Mouse (Mus musculus) lung, postnatal 36 days (tissue): ENCODE results near the gene Etv5.
A peak's percentile ranks its signal among the peaks of the same experiment; 100 is the strongest.
"Not testable (repeated sequence)": the region's sequence is repeated elsewhere in the genome, so short reads cannot be mapped to it uniquely, and the experiment has no call there.

ENCODE experiments used
- DNase-seq: peaks from one replicate; pipeline ENCODE4 v3.0.0; 2022; ENCODE audit warnings: mixed read lengths

Etv5 gene

DNA sequence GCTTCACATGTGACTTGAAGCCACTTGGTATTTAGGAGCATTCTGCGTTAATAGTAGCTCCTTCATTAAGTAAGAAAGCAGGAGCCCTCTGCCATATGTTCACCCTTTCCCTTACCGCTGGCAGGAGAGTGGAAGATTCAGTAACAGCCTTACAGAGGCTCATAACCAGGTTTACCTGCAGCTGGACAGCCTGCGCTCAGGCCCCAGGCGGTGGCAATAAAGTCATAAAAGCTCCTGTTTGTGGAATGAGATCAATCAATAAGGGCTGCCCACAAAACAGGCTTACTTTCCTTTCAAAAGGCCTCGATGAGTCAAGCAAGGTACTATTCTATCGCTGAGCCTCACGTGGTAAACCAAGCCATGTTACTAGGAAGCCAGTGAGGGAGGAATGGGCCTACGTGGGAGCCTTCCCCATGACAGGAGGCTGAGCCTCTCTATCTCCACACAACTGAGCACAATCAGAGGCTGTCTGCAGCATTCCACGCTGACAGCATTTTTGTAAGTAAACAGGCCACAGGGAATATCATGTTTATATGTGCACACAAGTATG is 49.1 kb downstream of the Etv5 start:
- DNase-seq, result no peak

DNA sequence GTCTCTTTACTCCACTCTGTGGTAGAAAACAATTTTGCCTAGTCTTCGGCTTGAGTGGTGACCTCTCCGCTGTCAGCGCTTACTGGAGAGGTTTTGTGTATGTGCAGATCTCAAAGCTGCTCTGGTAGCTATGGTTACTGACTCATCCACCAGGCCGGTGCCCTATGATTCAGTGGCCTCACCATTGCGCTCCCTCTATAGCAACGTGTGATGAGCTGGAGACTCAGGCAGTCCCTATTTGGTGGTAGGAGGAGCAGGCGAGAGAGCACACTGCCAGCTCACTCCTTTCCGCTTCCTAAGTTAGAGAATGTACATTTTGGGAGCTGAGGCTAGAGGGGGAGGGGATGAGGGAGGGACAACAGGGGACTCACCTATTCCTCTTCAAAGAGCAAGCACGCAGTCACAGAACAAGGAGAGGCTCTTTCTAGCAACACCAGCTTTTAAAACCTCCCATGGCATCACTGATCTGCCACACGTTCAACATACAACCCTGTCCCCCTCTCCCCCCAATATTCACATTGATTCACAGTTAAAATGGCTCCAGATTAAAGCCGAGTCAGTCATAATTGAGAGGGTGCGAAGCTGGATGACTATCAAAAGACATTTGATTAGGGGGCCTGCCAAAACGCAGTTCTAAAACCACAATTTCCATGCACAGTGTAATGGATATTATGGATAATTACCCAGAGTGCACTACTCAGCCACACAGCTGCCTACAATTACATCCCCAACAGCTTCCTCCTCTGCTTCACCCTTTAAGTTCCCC is 50.2 kb downstream of the Etv5 start:
- no peak for DNase-seq

DNA sequence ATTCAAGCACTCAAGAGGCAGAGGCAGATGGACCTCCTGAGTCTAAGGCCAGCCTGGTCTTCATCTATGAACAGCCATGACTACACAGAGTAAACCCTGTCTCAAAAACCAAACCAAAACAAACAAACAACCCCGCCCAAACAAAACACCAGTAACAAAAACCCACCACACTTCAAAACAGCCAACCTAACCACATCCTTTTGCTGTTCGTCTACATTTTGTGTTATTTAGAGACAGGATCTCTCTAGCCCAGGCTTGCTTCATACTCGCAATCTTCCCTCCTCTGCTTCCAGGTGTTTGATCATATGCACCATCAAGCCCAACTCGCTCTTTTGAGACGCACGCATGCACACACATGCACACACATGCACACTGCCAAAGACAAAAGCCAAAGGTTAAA is 51.8 kb downstream of the Etv5 start:
- DNase-seq, result no peak

DNA sequence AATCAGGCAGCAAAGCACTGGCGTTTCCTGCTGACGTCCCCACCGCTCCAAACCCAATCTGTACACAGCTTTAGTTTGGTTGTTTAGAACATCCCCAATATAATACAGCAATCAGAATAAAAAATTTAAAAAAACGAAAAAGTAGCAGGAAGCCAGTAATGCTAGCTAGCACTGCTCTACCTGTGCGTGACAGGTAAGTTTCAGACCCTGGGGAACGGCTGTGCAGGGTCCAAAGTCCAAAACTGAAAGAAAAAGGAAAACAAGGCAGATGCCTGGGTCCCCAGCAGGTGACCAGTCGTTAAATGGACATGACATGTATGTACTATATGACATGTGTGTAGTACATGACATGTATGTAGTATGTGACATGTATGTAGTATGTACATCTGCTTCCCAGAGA is 57.5 kb downstream of the Etv5 start:
- DNase-seq, result not testable (repeated sequence)

DNA sequence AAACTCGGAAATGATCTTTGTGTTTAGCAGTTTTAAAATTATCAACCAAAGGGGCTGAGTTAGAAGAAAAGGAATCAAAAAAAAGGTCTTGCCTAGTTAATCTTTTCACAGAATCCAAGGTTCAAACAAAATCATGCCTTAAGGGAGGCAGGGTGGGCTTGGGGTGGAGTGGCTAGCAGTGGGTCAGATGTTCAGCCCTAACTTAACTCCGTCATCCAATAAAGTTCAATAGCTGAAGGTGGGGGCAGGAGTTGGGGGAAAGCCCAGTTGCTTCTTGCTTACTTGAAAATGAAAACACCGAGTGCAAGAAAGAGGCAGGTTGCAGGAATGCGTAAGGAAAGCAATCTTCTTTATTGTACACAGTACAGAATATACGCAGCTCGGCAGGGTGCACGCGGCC is 58.5 kb downstream of the Etv5 start:
- no peak for DNase-seq

DNA sequence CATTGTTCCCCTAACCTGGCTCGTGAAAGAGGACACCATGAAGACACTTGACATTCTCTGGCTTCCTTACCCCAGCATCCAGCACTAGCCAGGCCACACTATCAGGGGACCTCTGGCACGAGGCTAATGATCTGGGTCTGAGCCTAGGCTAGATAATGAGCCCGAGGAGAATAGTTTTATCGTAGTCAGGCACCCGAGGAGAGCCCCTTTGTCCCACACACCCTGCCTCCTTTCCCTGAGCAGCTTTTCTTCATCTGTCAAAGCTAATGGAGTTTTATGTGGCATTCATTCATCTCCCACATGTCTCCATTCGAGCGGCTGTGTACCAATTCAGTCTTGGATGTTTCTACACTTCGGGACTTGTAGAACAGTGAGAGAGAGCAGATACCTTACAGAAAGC is 59.5 kb downstream of the Etv5 start:
- DNase-seq, result no peak

DNA sequence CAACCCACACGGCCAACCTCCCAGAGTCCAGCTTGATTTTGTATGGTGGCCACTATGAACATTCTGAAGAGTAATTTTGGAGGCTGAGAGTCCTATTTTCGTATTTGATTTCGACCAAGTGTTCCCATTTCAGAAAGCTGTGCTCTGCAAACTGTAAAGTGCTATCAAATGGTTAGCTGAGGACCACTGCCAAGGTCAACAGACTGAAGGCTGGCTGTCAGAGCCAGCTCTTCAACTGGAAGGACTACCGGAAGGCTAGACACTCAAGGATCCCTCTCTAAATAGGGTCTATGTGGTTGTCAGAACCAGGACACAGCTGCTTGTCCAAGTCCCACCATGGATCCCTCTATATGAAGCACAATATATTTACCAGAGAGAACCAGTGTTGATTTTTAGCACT is 60.2 kb downstream of the Etv5 start:
- peak; percentile 63 for DNase-seq

DNA sequence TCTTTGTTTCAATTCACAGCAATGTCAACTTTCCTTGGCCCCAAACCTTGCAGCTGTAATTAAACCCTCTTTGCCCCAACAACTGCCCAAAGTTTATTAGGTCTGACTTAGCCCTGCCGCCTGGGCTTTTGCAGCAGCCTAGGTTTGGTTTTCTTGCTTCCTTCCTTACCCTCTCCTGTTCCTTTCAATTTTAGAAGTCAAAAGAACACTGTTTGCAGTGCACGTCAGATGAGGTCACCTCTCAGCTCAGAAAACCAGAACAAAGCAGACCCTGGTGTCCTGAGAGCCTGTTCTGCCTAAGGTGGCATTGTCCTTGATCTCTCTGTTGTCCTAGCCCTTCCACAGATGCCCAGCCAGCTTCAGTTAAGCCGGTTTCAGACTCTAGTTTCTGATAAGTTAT is 61.8 kb downstream of the Etv5 start:
- no peak for DNase-seq

DNA sequence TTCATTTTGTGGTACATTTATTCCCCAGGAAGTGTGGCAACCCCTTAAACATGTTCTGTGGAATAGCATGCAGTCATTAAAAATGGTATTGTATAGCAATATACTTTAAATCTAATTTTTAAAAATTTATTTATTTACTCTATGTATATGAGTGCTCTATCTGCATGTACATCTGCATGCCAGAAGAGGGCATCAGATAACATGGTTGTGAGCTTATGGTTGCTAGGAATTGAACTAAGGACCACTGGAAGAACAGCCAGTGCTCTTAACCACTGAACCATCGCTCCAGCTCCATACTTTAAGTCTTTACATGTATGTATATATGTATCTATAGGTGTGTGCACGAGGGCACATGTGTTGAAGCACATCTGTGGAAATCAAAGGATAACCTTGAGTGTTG is 64.6 kb downstream of the Etv5 start:
- DNase-seq, result no peak

DNA sequence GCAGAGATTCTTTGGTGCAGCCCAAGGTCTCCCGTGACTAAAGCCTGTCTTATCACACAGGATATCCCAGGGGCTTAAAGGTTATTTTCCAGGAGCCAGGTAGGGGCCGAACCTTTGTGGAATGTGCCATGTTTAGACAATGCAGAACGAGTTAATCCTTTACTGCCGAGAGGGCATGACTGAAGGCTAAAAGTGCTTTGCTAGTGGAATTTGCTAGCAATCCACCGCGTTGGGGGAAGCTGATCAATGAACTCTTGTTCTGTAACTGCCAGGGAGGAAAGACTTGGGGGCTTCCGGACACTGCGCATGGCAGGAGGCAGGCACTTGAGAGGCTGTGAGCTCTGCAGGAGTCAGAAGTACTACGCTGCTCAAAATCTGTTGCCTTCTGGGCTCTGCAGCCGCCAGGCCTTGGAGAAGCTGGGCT is 66.8 kb downstream of the Etv5 start:
- no peak for DNase-seq

DNA sequence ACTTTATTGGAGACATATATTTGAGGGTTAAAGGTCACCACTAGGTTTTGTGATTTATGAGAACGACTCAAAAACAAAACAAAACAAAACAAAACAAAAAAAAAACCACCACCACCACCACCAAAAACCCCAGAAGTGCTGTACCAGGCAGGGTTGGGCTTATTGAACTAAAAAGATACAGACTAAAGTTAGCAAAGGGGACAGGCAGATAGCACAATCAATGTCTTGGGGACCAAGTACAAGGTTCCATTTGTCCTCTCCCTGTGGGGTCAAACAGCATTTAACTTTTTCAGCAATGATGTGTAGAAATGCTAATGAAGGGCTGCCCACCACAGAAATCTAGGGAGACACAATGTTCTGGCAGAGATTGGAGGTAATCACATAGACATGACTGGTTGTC is 67.3 kb downstream of the Etv5 start:
- no peak for DNase-seq

DNA sequence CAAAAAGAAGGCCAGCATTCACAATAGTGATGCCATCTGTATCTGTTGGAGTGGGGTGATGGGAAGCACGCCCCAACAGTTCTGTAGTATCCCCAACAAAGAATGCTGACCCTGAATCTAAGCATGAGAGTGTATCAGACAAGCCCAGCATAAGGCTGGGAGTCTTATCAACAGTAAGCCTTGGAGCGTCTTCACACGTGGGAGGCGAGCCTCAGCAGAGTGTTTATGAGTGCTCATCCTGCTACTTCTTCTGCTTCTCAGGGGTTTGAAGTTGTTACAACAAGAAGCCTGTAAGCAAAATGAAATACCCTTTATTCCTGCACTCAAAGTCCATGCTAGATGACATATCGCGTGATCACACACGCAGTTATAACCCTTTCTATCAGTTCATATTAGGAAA is 72.4 kb downstream of the Etv5 start:
- no peak for DNase-seq

DNA sequence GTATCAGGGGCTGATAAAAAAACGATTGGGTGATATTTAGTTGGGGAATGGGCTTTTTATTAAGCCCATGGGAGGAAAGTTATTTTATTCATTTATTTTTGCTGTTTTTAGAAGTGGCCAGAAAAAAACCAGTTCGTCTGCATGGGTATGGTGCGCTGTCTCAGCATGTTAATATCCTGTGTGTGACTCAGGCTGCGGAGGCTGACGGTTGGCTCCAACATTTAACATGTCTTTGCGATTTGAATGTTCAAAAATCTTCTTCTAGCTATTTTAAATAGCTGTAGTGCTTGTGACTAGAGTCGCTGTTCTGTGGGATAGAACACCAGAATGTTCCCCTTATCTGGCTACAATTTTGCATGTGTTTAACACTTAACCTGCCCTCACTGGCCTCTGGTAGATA is 73.5 kb downstream of the Etv5 start:
- no peak for DNase-seq

DNA sequence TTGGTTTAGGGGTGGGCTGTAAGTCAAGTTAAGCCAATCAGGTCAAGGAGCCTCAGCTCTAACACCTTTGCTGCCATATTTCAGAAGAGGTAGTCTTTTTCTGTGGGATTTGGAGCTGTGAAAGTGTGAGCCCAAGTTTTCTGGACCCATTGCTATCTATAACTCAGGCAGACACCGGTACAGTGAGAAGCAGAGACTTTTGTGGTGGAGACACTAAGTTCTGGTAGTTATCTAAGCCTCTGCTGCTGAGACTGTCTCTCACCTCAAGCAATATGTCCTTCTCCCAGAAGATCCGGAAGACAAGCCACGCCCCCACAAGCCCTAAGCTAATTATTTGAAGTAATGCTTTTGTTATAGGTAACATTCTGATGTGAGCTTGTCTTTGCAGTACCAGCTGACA is 73.9 kb downstream of the Etv5 start:
- DNase-seq, result no peak

DNA sequence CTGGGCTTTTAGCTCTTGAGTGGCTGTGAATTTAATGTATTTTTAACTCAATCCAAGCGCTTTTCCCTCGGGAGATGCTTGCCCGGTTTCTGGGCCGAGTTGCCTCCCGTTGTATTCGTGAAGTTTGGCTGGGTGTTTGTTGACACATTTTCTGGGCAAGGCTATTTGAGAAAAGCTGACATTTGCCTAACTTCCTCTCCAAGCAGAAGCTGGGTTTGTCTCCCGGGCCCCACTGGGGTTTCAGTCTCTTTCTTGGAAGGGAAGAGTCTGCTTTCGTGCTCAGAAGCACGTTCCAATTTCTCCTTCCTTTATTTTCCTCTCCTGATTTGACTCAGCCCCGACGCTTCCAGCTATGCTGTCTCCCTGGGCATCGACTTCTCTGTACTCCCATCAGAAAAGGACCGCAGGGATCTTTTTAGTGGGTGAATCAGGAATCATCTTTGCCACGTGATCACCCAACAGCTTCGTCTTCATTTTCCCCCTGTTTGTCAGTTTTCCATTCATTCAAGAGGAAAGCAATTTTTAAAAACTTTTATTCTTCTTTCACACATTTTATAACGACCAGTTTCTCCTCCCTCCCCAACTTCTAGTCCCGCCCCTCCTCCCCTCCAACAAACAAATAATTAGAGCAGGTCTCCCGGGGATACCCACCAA is 80.7 kb downstream of the Etv5 start:
- peak; percentile 24 for DNase-seq

DNA sequence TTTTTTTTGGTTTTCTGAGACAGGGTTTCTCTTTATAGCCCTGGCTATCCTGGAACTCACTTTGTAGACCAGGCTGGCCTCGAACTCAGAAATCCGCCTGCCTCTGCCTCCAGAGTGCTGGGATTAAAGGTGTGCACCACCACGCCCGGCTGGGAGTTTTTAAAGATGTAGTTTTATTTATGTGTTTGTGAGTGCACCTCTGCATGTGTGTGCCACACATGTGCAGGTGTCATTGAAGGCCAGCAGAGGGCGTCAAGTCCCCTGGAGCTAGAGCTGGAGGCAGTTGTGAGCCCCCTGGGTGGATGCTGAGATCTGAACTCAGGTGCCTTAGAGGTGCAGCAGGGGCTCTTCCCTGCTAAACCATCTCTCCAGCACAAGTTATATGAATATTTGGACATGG is 85.3 kb downstream of the Etv5 start:
- DNase-seq, result not testable (repeated sequence)

DNA sequence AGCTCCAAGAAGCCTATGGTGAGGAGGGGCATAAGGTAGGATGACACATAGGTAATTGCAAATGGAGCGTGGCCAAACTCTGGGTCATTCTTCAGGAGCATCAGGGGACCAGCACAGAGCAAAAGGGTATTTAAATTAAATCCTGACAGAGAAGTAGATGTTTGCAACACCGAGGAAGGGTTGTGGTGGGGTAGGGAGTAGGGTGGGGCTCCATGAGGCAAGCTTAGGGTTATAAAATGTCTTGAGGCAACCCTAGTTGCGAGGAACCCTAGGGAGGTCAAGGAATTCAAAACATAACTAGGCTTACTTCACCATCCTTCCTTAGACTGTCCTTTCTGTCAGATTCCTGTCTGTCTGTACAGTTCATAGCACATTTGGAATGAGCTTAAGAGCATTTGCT is 85.9 kb downstream of the Etv5 start:
- DNase-seq, result no peak

DNA sequence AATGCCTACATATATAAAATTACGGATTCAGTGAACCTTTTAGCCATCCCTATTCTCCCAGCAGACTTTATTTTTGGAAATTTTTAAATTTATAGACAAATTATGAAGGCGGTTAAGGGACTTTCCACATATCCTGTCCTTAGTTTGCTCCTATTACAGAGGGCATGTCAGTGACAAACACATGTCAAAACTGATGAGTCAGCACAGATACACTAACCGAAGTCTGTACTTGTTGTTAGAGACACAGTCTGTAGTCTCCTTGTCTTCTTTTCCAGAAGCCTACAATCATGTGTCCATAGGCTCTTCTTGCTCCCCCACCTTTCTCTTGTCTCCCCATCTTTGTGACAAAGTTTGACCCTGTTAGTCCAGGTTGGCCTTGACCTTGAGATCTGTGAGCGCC is 88.3 kb downstream of the Etv5 start:
- no peak for DNase-seq

DNA sequence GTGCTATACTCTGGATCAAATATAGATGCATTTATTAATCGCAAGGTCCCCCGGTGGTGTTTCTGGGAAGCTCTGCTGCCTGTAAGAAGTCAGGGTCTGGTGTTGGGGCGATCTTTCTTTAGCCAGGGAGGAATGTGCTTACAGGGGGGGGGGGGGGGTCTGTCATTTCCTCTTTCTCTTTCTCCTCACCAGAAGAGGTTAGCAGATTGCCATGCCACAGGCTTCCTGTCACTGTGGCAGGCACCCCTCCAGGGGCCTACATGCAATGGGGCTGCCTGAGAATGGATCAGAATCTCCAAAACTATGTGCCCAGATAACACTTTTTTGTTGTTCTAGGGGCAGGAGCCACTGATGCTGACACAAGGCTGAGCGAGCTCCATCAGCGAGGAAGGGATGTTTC is 89.7 kb downstream of the Etv5 start:
- DNase-seq, result no peak

DNA sequence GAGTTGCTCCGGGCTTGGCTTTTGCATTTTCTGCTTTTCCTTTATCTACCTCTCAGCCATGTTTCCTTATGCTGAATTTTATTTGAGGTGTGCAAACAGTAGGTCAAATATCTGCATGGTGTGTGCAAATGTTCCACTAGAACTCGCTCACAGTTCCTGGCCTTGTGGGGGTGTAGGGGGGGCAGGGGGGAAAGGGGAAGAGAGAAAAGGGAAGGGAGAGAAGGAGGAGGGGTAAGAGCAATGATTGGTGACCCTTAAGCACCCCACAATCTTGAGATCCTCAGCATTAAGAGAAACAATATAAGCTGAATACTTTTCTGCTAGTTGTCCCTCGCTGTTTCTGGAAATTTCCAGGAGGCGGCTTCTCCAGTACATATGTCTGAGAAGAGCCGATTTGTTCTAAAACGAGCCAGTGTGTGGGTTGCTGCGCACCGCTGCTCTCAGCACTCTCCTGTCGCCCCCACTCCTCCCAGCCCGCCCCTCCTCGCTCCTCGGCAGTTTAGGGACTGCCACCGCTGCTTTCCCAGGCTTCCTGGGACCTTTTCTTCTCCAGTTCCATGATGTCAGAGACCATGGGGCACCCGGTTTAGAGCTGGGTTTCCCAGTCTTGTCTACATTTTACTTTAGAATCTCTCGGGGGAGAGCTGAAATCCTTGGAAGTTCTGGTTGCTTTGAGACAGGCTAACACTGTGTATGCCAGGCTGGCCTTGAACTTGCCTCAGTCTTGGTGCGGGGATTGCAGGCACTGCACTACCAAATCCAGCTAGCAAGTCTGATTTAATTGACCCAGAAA is 90.8 kb downstream of the Etv5 start:
- no peak for DNase-seq

DNA sequence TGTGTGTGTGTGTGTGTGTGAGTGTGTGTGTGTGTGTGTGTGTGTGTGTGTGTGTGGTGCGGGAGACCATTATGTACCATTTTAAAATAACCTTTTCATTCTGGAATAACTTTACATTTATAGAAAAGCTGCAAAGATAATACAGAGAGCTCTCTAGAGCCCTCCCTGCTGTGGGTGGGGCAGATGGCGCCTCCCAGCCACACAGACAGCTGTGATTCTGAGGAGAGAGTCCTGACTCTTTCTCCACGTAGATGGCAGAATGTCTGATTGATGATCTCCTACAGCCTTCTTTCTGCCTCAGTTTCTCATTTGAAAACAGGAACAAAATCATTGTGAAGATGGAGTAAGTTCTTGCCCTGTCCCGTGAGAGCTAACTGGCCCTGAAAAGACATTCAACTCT is 91.5 kb downstream of the Etv5 start:
- DNase-seq, result no peak

DNA sequence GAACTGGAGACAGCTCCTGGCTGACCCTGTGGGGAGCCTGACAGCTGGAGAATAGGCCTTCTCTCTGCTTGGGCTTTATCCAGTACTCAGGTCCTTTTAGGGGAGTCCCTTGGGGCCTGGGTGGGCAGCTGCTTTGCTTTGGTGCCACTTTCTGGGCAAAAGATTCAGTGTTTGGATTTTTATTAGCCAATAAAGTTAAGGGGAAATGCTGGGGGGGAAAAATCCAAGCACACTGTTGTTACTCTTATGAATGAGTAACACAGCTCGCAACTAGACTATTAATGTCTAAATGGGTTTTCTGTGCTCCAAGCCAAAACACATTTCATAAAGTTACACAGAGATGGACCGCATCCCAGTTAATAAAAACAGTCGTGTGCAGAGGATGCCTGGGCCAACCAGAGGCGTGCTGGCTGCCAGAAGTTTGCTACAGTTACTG is 98.3 kb downstream of the Etv5 start:
- DNase-seq, result peak; percentile 54

DNA sequence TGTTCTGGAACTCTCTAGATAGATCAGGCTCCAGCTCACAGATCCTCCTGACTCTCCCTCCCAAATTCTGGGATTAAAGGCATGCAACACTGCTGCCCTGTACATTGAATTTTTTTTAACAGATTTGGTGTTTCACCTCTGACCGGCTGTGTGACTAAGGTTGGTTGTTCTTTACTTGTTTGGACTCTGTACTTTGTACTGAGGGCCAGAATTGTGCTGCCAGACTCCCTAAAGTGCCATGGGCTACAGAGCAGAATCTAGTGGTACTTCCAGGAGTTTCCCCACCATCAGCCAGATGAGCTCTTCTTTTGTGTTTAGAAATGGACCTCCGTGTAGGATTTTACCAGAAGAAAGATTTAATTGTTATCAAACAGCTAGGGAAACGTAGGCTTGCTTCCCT is 103.7 kb downstream of the Etv5 start:
- DNase-seq, result no peak
